Mouse (Mus musculus): ENCODE measurements around the gene Slc5a6. TPM values are rescaled to one million over a fixed set of nuclear protein-coding genes. Genes with fewer than 3 reads are reported as not detected.

Gene Slc5a6
- polyA plus RNA-seq, 1 experiment from 2014 or later = 14.7 TPM

DNA sequence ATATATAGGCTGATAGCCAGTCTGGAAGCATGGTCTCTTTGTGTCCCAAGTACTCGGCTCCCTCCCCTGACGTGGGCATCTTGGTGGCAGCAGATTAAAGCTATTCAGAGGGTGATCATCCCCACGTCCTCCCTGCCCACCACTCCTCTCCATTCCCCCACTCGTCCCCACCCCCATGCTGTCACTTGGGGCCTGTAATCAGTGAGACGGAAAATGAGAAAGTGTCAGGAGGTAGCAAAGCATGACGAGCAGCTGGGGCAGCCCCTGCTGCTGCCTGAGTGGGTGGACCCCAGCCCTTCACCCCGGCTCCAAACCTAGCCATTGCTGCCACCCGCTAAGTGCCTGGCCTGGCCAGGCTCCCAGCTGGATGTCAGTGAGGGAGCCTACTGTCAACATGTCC lies 35.2 kb upstream of the Slc5a6 start:
- H3K36me3 ChIP-seq (ENCODE audit: insufficient read depth, low read length) = peaks cover 2% of the 10 kb centered on the region; the same call in 1 of the 2 replicates
- WGBS = 0% methylated on average over 8 of the region's 8 CpGs
- peaks cover 3% of the 10 kb centered on the region; the same call in 1 of the 2 replicates for H3K27me3 ChIP-seq (ENCODE audit: insufficient read depth, low read length)
- H3K9me3 ChIP-seq (ENCODE audit: low read length) = no peaks in the 10 kb centered on the region
- no peak overlapping the region for H3K4me3 ChIP-seq (ENCODE audit: low read length)
- H3K4me1 ChIP-seq (ENCODE audit: insufficient read depth, low read length) = peaks cover 15% of the 10 kb centered on the region
- H3K4me2 ChIP-seq (replicated peaks; ENCODE audit: low read depth, low read length) = 0 out of 2 replicates have a peak overlapping the region, but pooled peaks have one; percentile 2
- H3K27ac ChIP-seq (ENCODE audit: low read length) = no peak overlapping the region
- ATAC-seq (ENCODE audit: low FRiP score, low TSS enrichment) = peak; percentile 72
- H3K9ac ChIP-seq (replicated peaks; ENCODE audit: low read length) = no peak overlapping the region

DNA sequence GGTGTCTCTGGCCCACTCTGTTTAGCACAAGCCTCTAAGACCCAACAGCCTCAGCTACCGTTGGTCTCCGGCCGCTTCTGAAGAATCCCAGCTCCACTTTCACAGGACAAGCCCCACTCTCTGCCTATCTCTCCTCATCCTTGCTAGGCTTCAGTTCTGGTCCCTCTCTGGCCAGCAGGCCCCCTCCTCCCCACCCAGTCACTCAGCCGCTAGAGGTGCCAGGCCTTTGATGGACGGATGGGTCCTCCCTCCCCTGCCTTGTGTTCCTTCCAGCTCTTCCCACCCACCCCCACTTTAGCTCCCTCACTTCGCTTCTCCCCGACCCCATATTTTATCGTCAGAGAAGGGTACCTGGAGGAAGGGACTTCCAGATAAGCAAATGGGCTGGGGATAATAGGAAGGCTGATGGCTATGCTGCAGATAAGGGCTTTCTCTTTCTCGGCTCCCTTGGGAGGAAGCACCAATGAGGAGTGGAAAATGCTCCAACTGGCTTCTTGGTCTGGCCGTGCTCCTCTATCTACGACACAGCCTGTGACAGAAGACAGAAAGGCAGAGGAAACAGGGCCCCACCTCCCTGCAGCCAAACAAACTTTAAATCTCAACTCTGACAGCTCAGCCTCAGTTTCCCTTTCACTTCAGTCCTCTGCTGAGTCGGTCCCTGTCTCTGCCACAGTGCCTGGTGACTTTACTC lies 34.4 kb upstream of the Slc5a6 start:
- H3K4me2 ChIP-seq (replicated peaks; ENCODE audit: low read depth, low read length) = peak overlapping the region; percentile 2; the same call in 1 of the 2 replicates
- WGBS = 19% methylated on average over 12 of the region's 12 CpGs
- peaks cover 11% of the 10 kb centered on the region for H3K36me3 ChIP-seq (ENCODE audit: insufficient read depth, low read length)

DNA sequence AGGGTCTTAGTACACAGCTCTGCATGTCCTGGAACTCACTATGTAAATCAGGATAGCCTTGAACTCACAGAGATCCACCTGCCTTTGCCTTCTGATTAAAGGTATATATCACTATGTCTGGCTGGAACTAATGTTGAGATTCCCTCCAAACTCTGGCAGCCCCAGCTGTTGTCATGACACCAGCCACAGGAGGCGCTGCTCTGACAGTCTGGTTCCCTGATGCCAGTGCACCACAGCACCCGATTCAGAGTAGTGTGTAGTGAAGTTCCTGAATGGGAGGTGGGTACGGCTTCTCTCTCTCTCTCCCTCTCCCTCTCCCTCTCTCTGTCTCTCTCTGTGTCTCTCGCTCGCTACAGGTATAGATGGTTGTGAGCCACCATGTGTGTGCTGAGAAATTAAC lies 33.6 kb upstream of the Slc5a6 start:
- 10% methylated on average over 5 of the region's 5 CpGs for WGBS
- Histone ChIP-seq H3K27ac (ENCODE audit: low read length) (no peak overlapping the region), H3K9me3 (ENCODE audit: low read length) (no peaks in the 10 kb centered on the region), H3K27me3 (ENCODE audit: insufficient read depth, low read length) (no peaks in the 10 kb centered on the region), H3K4me1 (ENCODE audit: insufficient read depth, low read length) (peaks cover 15% of the 10 kb centered on the region), H3K4me3 (ENCODE audit: low read length) (no peak overlapping the region), H3K9ac (replicated peaks; ENCODE audit: low read length) (peak overlapping the region; percentile 23; the same call in 1 of the 2 replicates), H3K36me3 (ENCODE audit: insufficient read depth, low read length) (peaks cover 18% of the 10 kb centered on the region), H3K4me2 (replicated peaks; ENCODE audit: low read depth, low read length) (peak overlapping the region; percentile 2)
- ATAC-seq (ENCODE audit: low FRiP score, low TSS enrichment) = no peak

More for the DNA sequence above, 34.4 kb upstream of the Slc5a6 start:
- H3K4me1 ChIP-seq (ENCODE audit: insufficient read depth, low read length) = peaks cover 15% of the 10 kb centered on the region
- H3K27me3 ChIP-seq (ENCODE audit: insufficient read depth, low read length) = peaks cover 2% of the 10 kb centered on the region; the same call in 1 of the 2 replicates
- no peaks in the 10 kb centered on the region for H3K9me3 ChIP-seq (ENCODE audit: low read length)
- no peak for ATAC-seq (ENCODE audit: low FRiP score, low TSS enrichment)
- H3K27ac ChIP-seq (ENCODE audit: low read length) = no peak overlapping the region
- H3K4me3 ChIP-seq (ENCODE audit: low read length) = no peak overlapping the region
- H3K9ac ChIP-seq (replicated peaks; ENCODE audit: low read length) = peak overlapping the region; percentile 23; the same call in 1 of the 2 replicates

DNA sequence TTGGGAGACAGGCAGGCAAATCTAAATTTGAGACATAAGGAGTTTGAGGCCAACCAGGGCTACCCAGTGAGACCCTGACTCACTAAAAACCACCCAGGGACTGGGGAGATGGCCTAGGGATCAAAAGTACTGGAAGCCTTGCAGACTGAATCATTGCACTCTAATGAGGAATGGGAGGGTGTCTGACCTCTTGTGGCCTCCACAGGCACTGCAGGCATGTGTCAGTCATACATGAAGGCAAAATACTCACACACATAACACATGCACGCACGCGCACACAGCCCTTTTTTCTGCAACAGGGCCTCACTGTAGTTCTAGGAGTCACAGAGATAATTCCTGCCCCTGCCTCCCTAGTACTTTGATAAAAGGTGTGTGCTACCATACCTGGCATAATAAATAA lies 32.7 kb upstream of the Slc5a6 start:
- H3K9me3 ChIP-seq (ENCODE audit: low read length) = no peaks in the 10 kb centered on the region
- no peaks in the 10 kb centered on the region for H3K27me3 ChIP-seq (ENCODE audit: insufficient read depth, low read length)
- H3K9ac ChIP-seq (replicated peaks; ENCODE audit: low read length) = no peak overlapping the region
- H3K4me2 ChIP-seq (replicated peaks; ENCODE audit: low read depth, low read length) = no peak overlapping the region
- no peak overlapping the region for H3K27ac ChIP-seq (ENCODE audit: low read length)
- H3K4me1 ChIP-seq (ENCODE audit: insufficient read depth, low read length) = peaks cover 15% of the 10 kb centered on the region
- H3K36me3 ChIP-seq (ENCODE audit: insufficient read depth, low read length) = peaks cover 25% of the 10 kb centered on the region
- no peak for ATAC-seq (ENCODE audit: low FRiP score, low TSS enrichment)
- WGBS = 75% methylated on average over 3 of the region's 3 CpGs
- H3K4me3 ChIP-seq (ENCODE audit: low read length) = no peak overlapping the region

DNA sequence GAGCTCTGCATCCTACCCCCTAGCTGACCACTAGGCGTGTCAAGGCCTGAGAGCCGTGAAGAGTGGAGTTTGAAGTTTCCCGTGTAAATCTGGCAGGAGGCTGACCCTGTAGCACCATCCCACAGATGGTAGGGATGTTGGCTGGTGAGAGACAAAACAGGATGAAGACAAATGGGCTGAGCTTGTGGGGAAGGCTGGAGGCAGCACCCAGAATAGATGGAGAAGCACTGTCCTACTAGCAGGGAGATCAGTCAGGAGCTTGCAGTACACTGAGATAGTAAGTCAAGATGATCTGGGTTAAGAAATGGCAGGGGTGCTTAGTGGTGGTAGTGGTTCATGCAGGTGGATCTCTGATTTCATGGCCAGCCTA lies 32.1 kb upstream of the Slc5a6 start:
- no peak overlapping the region for H3K27ac ChIP-seq (ENCODE audit: low read length)
- peaks cover 15% of the 10 kb centered on the region for H3K4me1 ChIP-seq (ENCODE audit: insufficient read depth, low read length)
- no peaks in the 10 kb centered on the region for H3K9me3 ChIP-seq (ENCODE audit: low read length)
- H3K27me3 ChIP-seq (ENCODE audit: insufficient read depth, low read length) = no peaks in the 10 kb centered on the region
- no peak overlapping the region for H3K9ac ChIP-seq (replicated peaks; ENCODE audit: low read length)
- no peak overlapping the region for H3K4me3 ChIP-seq (ENCODE audit: low read length)
- peaks cover 31% of the 10 kb centered on the region for H3K36me3 ChIP-seq (ENCODE audit: insufficient read depth, low read length)
- H3K4me2 ChIP-seq (replicated peaks; ENCODE audit: low read depth, low read length) = no peak overlapping the region
- ATAC-seq (ENCODE audit: low FRiP score, low TSS enrichment) = no peak
- WGBS = 59% methylated on average over 3 of the region's 3 CpGs

DNA sequence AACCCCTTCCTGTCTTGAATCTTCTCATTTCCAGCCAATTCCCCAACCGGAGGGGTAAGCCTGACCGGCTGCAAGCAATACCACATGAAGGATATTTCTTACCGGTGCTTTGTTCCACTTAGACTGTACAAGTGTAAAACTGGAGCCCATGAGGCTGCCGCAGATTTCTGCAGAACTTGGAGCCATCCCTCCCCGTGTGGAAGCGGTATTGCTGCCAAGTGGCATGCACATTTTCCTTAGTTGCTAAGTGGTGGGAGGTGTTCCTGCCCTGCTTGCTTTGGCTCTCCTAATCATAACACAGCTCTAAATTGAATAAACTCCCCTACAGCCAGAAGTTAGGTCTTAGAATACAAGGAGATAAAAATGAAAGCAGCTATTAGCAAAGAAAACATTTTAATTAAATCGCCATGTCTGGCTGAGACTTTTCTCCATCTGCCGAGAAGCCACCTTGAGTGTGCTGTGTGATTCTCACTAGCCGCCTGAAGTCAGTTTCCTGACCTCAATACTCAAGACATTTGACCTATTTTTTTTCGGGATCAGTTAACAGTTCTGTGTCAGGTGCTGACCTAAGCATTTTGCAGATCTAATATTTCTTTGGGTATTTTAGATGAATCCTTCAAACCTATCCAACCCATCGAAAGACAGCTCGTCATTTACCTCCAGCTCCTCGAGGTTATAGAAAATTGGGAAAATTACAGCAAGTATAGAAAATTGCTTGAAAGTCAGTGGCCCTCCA lies 31.5 kb upstream of the Slc5a6 start:
- Histone ChIP-seq H3K27ac (ENCODE audit: low read length) (no peak overlapping the region), H3K27me3 (ENCODE audit: insufficient read depth, low read length) (no peaks in the 10 kb centered on the region), H3K9me3 (ENCODE audit: low read length) (no peaks in the 10 kb centered on the region), H3K4me2 (replicated peaks; ENCODE audit: low read depth, low read length) (no peak overlapping the region), H3K4me3 (ENCODE audit: low read length) (no peak overlapping the region), H3K36me3 (ENCODE audit: insufficient read depth, low read length) (peaks cover 37% of the 10 kb centered on the region), H3K4me1 (ENCODE audit: insufficient read depth, low read length) (peaks cover 15% of the 10 kb centered on the region), H3K9ac (replicated peaks; ENCODE audit: low read length) (no peak overlapping the region)
- ATAC-seq (ENCODE audit: low FRiP score, low TSS enrichment) = no peak
- 72% methylated on average over 13 of the region's 13 CpGs for WGBS

DNA sequence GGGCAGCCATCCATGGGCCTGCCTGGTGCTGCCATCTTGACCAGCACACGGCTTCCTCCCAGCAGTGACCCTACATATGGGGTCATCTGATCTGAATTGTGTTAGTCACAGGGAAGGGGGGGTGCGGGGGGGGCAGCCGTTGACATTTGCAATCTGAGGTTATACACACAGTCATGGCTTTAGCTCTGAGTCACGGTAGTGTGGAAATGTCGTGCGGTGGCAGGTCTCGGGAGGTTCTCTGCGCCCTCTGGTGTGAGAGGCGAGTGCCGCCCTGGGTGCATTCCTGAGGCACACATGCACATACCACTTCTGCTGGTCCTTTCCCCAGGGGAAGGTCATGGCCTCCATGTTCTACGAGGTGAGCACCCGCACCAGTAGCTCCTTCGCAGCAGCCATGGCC lies 27.6 kb upstream of the Slc5a6 start:
- no peaks in the 10 kb centered on the region for H3K9me3 ChIP-seq (ENCODE audit: low read length)
- no peaks in the 10 kb centered on the region for H3K27me3 ChIP-seq (ENCODE audit: insufficient read depth, low read length)
- H3K27ac ChIP-seq (ENCODE audit: low read length) = no peak overlapping the region
- H3K36me3 ChIP-seq (ENCODE audit: insufficient read depth, low read length) = peaks cover 72% of the 10 kb centered on the region
- H3K4me3 ChIP-seq (ENCODE audit: low read length) = no peak overlapping the region
- 82% methylated on average over 13 of the region's 13 CpGs for WGBS
- no peaks in the 10 kb centered on the region for H3K4me1 ChIP-seq (ENCODE audit: insufficient read depth, low read length)
- no peak overlapping the region for H3K4me2 ChIP-seq (replicated peaks; ENCODE audit: low read depth, low read length)
- ATAC-seq (ENCODE audit: low FRiP score, low TSS enrichment) = no peak
- H3K9ac ChIP-seq (replicated peaks; ENCODE audit: low read length) = no peak overlapping the region

DNA sequence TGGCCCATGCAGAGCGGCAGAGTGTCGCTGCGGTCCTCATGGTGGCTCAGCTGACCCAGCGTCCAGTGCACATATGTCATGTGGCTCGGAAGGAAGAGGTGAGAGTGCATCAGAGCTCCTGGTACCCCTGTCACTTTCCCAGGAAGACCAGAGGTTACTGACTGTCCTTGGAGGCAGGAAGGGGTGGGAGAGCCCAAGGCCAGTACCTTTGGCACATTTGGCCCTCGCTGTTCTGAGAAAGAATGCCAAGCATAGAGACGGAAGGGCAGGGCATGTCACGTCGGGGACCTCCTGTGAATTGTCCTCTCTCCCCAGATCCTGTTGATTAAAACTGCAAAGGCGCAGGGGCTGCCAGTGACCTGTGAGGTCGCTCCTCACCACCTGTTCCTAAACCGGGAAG lies 24.5 kb upstream of the Slc5a6 start:
- H3K9me3 ChIP-seq (ENCODE audit: low read length) = no peaks in the 10 kb centered on the region
- no peak overlapping the region for H3K4me3 ChIP-seq (ENCODE audit: low read length)
- WGBS = 91% methylated on average over 12 of the region's 12 CpGs
- no peaks in the 10 kb centered on the region for H3K4me1 ChIP-seq (ENCODE audit: insufficient read depth, low read length)
- no peak for ATAC-seq (ENCODE audit: low FRiP score, low TSS enrichment)
- H3K9ac ChIP-seq (replicated peaks; ENCODE audit: low read length) = no peak overlapping the region
- no peaks in the 10 kb centered on the region for H3K27me3 ChIP-seq (ENCODE audit: insufficient read depth, low read length)
- H3K36me3 ChIP-seq (ENCODE audit: insufficient read depth, low read length) = peaks cover 93% of the 10 kb centered on the region
- no peak overlapping the region for H3K27ac ChIP-seq (ENCODE audit: low read length)
- H3K4me2 ChIP-seq (replicated peaks; ENCODE audit: low read depth, low read length) = no peak overlapping the region

DNA sequence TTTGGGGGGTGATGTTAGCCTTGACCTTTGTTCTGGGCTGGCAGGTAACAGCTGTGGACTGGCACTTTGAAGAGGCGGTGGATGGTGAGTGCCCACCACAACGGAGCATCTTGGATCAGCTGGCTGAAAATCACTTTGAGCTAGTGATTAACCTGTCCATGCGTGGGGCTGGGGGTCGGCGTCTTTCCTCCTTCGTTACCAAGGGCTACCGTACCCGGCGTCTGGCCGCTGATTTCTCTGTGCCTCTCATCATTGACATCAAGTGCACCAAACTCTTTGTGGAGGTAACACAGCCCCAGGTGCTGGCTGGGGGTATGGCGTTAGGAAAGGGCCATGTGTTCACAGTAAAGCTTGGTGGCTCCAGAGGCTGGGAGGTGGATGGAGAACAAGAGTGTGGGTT lies 23.1 kb upstream of the Slc5a6 start:
- Histone ChIP-seq H3K4me2 (replicated peaks; ENCODE audit: low read depth, low read length) (no peak overlapping the region), H3K36me3 (ENCODE audit: insufficient read depth, low read length) (peaks cover 95% of the 10 kb centered on the region), H3K4me1 (ENCODE audit: insufficient read depth, low read length) (no peaks in the 10 kb centered on the region), H3K9me3 (ENCODE audit: low read length) (no peaks in the 10 kb centered on the region), H3K9ac (replicated peaks; ENCODE audit: low read length) (no peak overlapping the region), H3K27ac (ENCODE audit: low read length) (no peak overlapping the region), H3K27me3 (ENCODE audit: insufficient read depth, low read length) (no peaks in the 10 kb centered on the region), H3K4me3 (ENCODE audit: low read length) (no peak overlapping the region)
- no peak for ATAC-seq (ENCODE audit: low FRiP score, low TSS enrichment)
- 89% methylated on average over 11 of the region's 11 CpGs for WGBS

DNA sequence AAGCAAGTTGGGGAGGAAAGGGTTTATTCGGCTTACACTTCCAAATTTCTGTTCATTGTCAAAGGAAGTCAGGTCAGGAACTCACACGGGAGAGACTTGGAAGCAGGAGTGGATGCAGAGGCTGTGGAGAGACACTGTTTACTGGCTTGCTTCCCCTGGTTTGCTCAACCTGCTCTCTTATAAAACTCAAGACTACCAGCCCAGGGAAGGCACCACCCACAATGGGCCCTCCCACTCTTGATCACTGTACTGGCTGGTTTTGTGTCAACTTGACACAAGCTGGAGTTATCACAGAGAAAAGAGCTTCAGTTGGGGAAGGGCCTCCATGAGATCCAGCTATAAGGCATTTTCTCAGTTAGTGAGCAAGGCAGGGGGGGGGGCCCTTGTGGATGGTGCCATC lies 22.3 kb upstream of the Slc5a6 start:
- no peaks in the 10 kb centered on the region for H3K4me1 ChIP-seq (ENCODE audit: insufficient read depth, low read length)
- 77% methylated on average over 2 of the region's 2 CpGs for WGBS
- H3K9me3 ChIP-seq (ENCODE audit: low read length) = no peaks in the 10 kb centered on the region
- no peak overlapping the region for H3K4me2 ChIP-seq (replicated peaks; ENCODE audit: low read depth, low read length)
- H3K9ac ChIP-seq (replicated peaks; ENCODE audit: low read length) = no peak overlapping the region
- no peak for ATAC-seq (ENCODE audit: low FRiP score, low TSS enrichment)
- no peak overlapping the region for H3K4me3 ChIP-seq (ENCODE audit: low read length)
- H3K27ac ChIP-seq (ENCODE audit: low read length) = no peak overlapping the region
- no peaks in the 10 kb centered on the region for H3K27me3 ChIP-seq (ENCODE audit: insufficient read depth, low read length)
- H3K36me3 ChIP-seq (ENCODE audit: insufficient read depth, low read length) = peaks cover 89% of the 10 kb centered on the region

All from kidney, embryonic 16.5 days (tissue).